Mouse (Mus musculus) heart, postnatal 14 days (tissue): ENCODE measurements at regions not wholly inside any gene's neighbourhood (a gene's known extent, or its start where the extent isn't known, plus 50 kb on each side); places are given as distances from the start of the nearest gene placed in this dataset.
"Not testable (repeated sequence)": the region's sequence is repeated elsewhere in the genome, so short reads cannot be mapped to it uniquely, and the experiment has no call there.

ENCODE experiments used
- DNase-seq, 2 experiments: peaks; one replicate each; pipeline ENCODE4 v3.0.0; 2021 to 2022
- intact Hi-C: fragments of 180-260 bp; cut with DNase I; formaldehyde crosslinking; loops from one replicate; pipeline ENCODE4 v1.15.1; 2025

DNA sequence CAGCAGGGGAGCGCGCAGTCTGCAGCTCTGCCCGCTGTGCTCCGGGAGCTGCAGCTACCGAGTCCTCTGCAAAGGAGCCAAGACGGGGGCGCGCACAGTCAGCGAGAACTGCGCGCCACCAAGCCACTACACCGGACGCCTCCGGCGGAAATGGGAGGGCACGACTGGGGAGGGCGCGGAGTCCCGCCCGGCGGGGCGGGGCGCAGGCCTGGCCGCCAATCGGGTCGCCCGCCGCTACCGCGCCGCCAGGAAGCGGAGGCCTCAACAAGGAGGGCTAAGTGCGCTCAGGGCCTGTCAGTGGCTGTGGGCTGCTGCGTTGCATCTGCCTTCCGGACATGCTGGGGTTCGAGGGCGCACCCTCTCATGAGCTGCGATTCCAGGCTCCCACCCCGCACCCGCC lies 481.7 kb upstream of the Ywhaq start:
- intact Hi-C loops: not testable (repeated sequence)
- peak; percentile 0 to 1 for DNase-seq
